Mouse (Mus musculus) intestine, embryonic 15.5 days (tissue): ENCODE results near the gene Gstp3. TPM values are rescaled to one million over a fixed set of nuclear protein-coding genes. Genes with fewer than 3 reads are reported as not detected.
A peak's percentile ranks its signal among the peaks of the same experiment; 100 is the strongest.

Experiments used
- ATAC-seq: fragments of 200-750 bp; cut with Nextera tagmentation; 2 replicates; pipeline ENCODE4 v1.8.0; 2017; ENCODE audit warnings: moderate TSS enrichment, moderate library complexity
- H3K27ac ChIP-seq: fragments of 300-500 bp; sonication (generic); 2 replicates; pipeline ENCODE4 v1.5.1; 2015; ENCODE audit warnings: mild to moderate bottlenecking, inconsistent platforms
- H3K27me3 ChIP-seq: fragments of 300-500 bp; sonication (generic); replicated peaks from 2 replicates; pipeline ENCODE4 v1.6.1; 2015; ENCODE audit warnings: inconsistent platforms
- H3K36me3 ChIP-seq: fragments of 300-500 bp; sonication (generic); 2 replicates; pipeline ENCODE4 v1.6.1; 2015; ENCODE audit warnings: inconsistent platforms
- H3K4me1 ChIP-seq: fragments of 300-500 bp; sonication (generic); replicated peaks from 2 replicates; pipeline ENCODE4 v1.6.1; 2015; ENCODE audit warnings: inconsistent platforms
- H3K4me2 ChIP-seq: fragments of 300-500 bp; sonication (generic); replicated peaks from 2 replicates; pipeline ENCODE4 v1.6.1; 2015; ENCODE audit warnings: mild to moderate bottlenecking, inconsistent platforms
- H3K4me3 ChIP-seq: fragments of 300-500 bp; sonication (generic); replicated peaks from 2 replicates; pipeline ENCODE4 v1.5.1; 2015; ENCODE audit warnings: inconsistent platforms
- H3K9ac ChIP-seq: fragments of 300-500 bp; sonication (generic); 2 replicates; pipeline ENCODE4 v1.6.1; 2015; ENCODE audit warnings: inconsistent platforms
- H3K9me3 ChIP-seq: fragments of 300-500 bp; sonication (generic); 2 replicates; pipeline ENCODE4 v1.6.1; 2016; ENCODE audit warnings: inconsistent platforms
- WGBS: fragments of 180-500 bp; shearing (Covaris S2); methylation state at CpG from one replicate; pipeline ENCODE4 v1.1.7; 2015; 5-methylcytosine and 5-hydroxymethylcytosine counted together
- polyA plus RNA-seq: library from polyadenylated mRNA; unstranded; fragments of >200 nt; fragmentation: Nextera tagmentation; extraction: Ambion mirVana; gene quantifications from 2 replicates; pipeline ENCODE4 v1.2.1, GENCODE M21; 2015

Gstp3 gene
- polyA plus RNA-seq, 1 experiment from 2014 or later, result 6.9 TPM

- H3K4me3 ChIP-seq, result no peak overlapping the region
- WGBS, result 43% methylated on average over 5 of the region's 5 CpGs
- no peaks in the 10 kb centered on the region for H3K27me3 ChIP-seq
- 0 out of 2 replicates have a peak, but pooled peaks have one; percentile 27 for ATAC-seq
- 0 out of 2 replicates have a peak, but pooled peaks cover 4% of the 10 kb centered on the region for H3K4me1 ChIP-seq
- H3K4me2 ChIP-seq, result no peak overlapping the region
- H3K27ac ChIP-seq, result no peak overlapping the region
- no peaks in the 10 kb centered on the region for H3K36me3 ChIP-seq
- no peak overlapping the region for H3K9ac ChIP-seq
- H3K9me3 ChIP-seq, result no peaks in the 10 kb centered on the region
Measured at GRCm38 (mm10) chr19:4088146-4088545, 28.8 kb upstream of the Gstp3 start.

DNA sequence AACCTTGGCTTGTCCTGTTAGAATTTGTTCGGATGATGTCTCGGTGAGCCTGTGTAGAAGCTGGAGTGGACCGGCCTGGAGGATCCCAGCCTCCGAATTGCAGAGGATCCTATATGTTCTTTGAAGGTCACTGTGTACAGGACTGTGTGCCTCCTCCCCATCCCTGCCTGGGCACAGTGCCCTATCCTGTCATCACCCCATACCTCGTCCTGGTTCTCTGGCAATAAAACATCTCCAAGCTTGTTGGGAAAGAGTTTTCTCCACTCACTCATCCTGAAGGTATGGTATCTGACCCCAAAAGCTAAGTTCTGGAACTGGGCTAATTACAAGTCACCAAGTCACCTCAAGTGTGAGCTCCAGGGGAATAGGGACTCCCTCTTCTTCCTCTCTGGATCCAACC is 27.7 kb upstream of the Gstp3 start:
- Histone ChIP-seq H3K4me3 (no peak overlapping the region), H3K36me3 (no peaks in the 10 kb centered on the region), H3K9ac (no peak overlapping the region), H3K27me3 (no peaks in the 10 kb centered on the region), H3K9me3 (no peaks in the 10 kb centered on the region), H3K4me1 (0 out of 2 replicates have a peak, but pooled peaks cover 4% of the 10 kb centered on the region), H3K4me2 (no peak overlapping the region), H3K27ac (no peak overlapping the region)
- ATAC-seq, result no peak
- WGBS, result 86% methylated on average over 5 of the region's 5 CpGs

- H3K4me2 ChIP-seq, result no peak overlapping the region
- no peaks in the 10 kb centered on the region for H3K27me3 ChIP-seq
- H3K4me1 ChIP-seq, result 0 out of 2 replicates have a peak, but pooled peaks cover 4% of the 10 kb centered on the region
- H3K4me3 ChIP-seq, result no peak overlapping the region
- no peaks in the 10 kb centered on the region for H3K9me3 ChIP-seq
- no peak for ATAC-seq
- H3K27ac ChIP-seq, result no peak overlapping the region
- H3K9ac ChIP-seq, result no peak overlapping the region
- no peaks in the 10 kb centered on the region for H3K36me3 ChIP-seq
- WGBS, result 88% methylated on average over 15 of the region's 15 CpGs
Measured at GRCm38 (mm10) chr19:4086156-4086555, 26.8 kb upstream of the Gstp3 start.

DNA sequence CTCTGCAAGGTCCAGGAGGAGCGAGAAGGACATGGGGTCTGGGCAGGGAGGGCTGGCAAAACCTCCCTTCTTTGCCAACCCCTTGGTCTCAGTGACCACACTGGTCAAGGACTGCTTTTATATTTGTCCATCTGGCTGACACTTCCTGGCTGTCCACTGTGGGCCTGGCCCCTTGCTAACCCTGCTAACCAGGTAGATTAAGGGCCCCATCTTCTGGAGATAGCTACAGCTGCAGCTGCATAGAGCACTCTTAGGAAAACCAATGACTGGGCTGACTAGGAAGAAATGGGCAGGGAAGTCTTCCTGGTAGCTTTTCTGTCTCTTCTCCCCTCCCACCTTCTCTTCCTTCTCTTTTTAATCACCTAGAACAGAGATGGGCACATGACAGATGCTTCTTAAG is 25.6 kb upstream of the Gstp3 start:
- H3K9me3 ChIP-seq, result no peaks in the 10 kb centered on the region
- no peaks in the 10 kb centered on the region for H3K36me3 ChIP-seq
- H3K9ac ChIP-seq, result no peak overlapping the region
- no peaks in the 10 kb centered on the region for H3K27me3 ChIP-seq
- no peak overlapping the region for H3K4me3 ChIP-seq
- ATAC-seq, result no peak
- H3K4me2 ChIP-seq, result no peak overlapping the region
- no peak overlapping the region for H3K27ac ChIP-seq
- 80% methylated on average over 1 of the region's 1 CpGs for WGBS
- 0 out of 2 replicates have a peak, but pooled peaks cover 4% of the 10 kb centered on the region for H3K4me1 ChIP-seq

DNA sequence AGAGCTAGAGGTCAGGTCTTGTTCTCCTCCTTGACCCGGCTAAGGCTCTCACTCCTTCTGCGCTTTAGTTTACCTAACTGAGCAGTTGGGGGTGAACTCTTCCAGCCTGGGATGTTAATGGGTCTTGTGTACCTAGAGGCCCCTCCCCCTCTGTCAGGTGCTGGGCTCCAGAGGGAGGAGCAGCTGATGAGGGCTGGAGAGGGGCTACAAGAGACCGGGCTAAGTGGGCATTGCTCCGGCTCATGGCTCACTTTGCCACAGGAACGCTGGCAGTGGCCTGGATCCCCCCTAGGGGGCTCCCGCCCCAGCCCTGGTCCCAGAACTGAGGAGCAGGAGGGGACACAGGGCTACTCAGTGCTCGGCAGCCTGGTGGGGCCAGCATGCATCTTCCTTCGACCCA is 24.5 kb upstream of the Gstp3 start:
- H3K36me3 ChIP-seq, result no peaks in the 10 kb centered on the region
- no peak overlapping the region for H3K4me2 ChIP-seq
- 31% methylated on average over 8 of the region's 8 CpGs for WGBS
- no peaks in the 10 kb centered on the region for H3K27me3 ChIP-seq
- no peak overlapping the region for H3K27ac ChIP-seq
- ATAC-seq, result no peak
- no peak overlapping the region for H3K9ac ChIP-seq
- no peaks in the 10 kb centered on the region for H3K9me3 ChIP-seq
- 0 out of 2 replicates have a peak, but pooled peaks cover 4% of the 10 kb centered on the region for H3K4me1 ChIP-seq
- no peak overlapping the region for H3K4me3 ChIP-seq

DNA sequence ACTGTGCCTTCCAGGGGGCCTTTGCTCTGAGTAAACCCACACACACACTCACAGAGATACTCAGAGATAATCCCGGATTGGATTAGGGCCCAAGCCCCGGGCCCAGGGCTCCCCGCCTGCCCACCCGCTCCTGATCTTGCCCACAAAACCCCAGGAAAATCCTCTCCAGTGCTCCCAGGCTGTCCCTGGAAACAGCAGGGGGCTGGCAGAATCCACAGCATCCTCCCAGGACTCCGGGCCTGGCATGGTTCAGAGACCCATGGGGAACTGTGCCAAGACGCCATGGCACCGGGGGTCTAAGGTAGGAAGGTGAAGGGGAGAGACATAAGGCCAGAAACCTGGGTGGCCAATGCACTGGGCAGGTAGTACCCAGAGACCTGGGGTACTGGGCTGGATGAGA is 23.9 kb upstream of the Gstp3 start:
- 0 out of 2 replicates have a peak, but pooled peaks cover 4% of the 10 kb centered on the region for H3K4me1 ChIP-seq
- no peaks in the 10 kb centered on the region for H3K36me3 ChIP-seq
- H3K27ac ChIP-seq, result no peak overlapping the region
- H3K9ac ChIP-seq, result no peak overlapping the region
- WGBS, result 92% methylated on average over 7 of the region's 7 CpGs
- no peak for ATAC-seq
- H3K27me3 ChIP-seq, result no peaks in the 10 kb centered on the region
- no peak overlapping the region for H3K4me3 ChIP-seq
- no peak overlapping the region for H3K4me2 ChIP-seq
- H3K9me3 ChIP-seq, result no peaks in the 10 kb centered on the region

DNA sequence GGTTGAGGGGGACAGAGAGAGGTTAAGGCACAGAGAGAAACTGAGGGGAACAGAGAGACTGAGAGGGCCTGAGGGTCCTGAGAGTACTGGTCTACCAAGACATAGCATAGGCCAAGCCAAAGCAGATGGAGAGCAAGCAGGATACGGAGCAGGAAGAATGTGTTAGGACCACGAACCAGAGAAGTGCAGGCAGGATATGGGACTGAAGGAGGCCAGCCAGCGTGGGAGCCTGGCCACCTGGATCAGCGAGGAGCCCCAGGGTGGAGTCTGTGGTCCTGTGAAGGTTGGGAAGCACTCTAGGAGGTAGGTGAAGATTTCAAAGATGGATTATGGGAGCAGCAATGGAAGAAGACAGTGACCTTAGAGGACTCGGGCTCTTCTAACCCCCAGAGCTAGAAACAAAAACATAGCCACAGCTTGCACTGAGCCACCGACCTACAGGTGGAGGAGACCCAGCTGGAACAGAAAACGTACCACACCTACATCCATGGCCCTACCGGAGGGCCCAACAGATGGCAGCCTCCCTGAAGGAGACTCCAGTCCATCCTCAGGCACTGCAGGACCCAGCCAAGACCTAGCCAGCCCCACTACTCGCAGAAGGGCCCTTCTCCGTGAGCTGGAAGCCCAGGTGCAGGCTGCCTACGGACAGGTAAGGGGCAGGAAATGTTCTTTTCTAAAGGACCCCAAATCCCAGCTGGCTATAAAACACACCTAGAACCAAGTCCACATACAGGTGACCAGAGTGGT is 23.0 kb upstream of the Gstp3 start:
- no peaks in the 10 kb centered on the region for H3K9me3 ChIP-seq
- H3K36me3 ChIP-seq, result no peaks in the 10 kb centered on the region
- no peak overlapping the region for H3K9ac ChIP-seq
- no peak overlapping the region for H3K4me3 ChIP-seq
- WGBS, result 80% methylated on average over 11 of the region's 11 CpGs
- 0 out of 2 replicates have a peak, but pooled peaks cover 4% of the 10 kb centered on the region for H3K4me1 ChIP-seq
- no peaks in the 10 kb centered on the region for H3K27me3 ChIP-seq
- ATAC-seq, result no peak
- no peak overlapping the region for H3K4me2 ChIP-seq
- no peak overlapping the region for H3K27ac ChIP-seq

DNA sequence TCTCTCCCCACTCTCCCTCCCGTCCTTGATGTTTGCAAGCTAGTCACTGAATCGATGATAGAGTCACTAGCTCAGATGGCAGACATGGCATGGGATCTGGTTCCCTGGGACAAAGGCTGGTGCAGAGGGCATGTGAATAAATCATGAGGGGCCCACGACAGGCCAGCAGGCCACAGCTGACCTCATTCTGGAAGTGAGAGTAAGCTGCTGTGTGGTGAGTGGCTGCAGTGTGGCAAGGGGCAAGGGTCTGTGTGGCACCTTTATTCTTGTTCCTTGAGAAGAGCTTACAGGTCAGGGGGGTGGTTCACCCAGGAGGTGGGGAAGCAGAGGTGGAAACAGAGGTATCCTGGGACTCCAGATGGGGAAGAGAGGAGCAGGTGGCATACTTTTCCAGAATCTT is 22.0 kb upstream of the Gstp3 start, which contains the start of gene Cabp2:
TSS of gene Cabp2 (plus strand) at position 185 of the 400 bp plus-strand sequence.
- ATAC-seq, result no peak
- Histone ChIP-seq H3K4me1 (0 out of 2 replicates have a peak, but pooled peaks cover 4% of the 10 kb centered on the region), H3K4me2 (no peak within 1 kb of the TSS), H3K4me3 (no peak within 1 kb of the TSS), H3K9me3 (no peaks in the 10 kb centered on the region), H3K36me3 (no peaks in the 10 kb centered on the region), H3K27ac (no peak within 1 kb of the TSS), H3K27me3 (no peaks in the 10 kb centered on the region), H3K9ac (no peak within 1 kb of the TSS)
- WGBS, result 56% methylated on average over 3 of the region's 3 CpGs

GRCm38 (mm10) chr19:4080511-4081009 is 21.2 kb upstream of the Gstp3 start:
- H3K9ac ChIP-seq, result no peak overlapping the region
- H3K27me3 ChIP-seq, result no peaks in the 10 kb centered on the region
- 0 out of 2 replicates have a peak, but pooled peaks cover 4% of the 10 kb centered on the region for H3K4me1 ChIP-seq
- no peak overlapping the region for H3K4me3 ChIP-seq
- no peaks in the 10 kb centered on the region for H3K9me3 ChIP-seq
- no peak overlapping the region for H3K27ac ChIP-seq
- no peak for ATAC-seq
- WGBS, result 61% methylated on average over 8 of the region's 8 CpGs
- no peak overlapping the region for H3K4me2 ChIP-seq
- H3K36me3 ChIP-seq, result no peaks in the 10 kb centered on the region

- 78% methylated on average over 1 of the region's 1 CpGs for WGBS
- Histone ChIP-seq H3K4me2 (no peak overlapping the region), H3K9ac (no peak overlapping the region), H3K4me3 (no peak overlapping the region), H3K4me1 (0 out of 2 replicates have a peak, but pooled peaks cover 4% of the 10 kb centered on the region), H3K9me3 (no peaks in the 10 kb centered on the region), H3K36me3 (no peaks in the 10 kb centered on the region), H3K27ac (no peak overlapping the region), H3K27me3 (no peaks in the 10 kb centered on the region)
- ATAC-seq, result no peak
Measured at GRCm38 (mm10) chr19:4079594-4079993, 20.2 kb upstream of the Gstp3 start.

DNA sequence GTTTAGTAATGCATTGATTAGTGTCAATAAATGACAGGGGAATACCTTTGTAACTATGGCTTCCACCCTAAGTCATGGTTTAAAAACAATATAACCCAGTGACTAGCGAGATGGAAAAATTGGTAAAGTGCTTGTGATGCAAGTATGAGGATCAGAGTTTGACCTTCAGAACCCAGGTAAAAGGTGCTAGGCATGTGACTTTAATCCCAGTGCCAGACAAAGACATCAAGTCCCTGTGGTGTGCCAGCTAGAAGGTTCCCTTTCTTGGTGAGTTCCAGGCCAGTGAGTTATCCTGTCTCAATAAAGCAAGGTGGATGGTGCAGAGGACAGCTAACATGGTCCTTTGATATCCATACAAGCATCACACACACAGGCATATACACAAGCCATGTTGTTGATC is 16.2 kb upstream of the Gstp3 start:
- Histone ChIP-seq H3K9me3 (no peaks in the 10 kb centered on the region), H3K27ac (no peak overlapping the region), H3K36me3 (no peaks in the 10 kb centered on the region), H3K4me3 (no peak overlapping the region), H3K9ac (no peak overlapping the region), H3K27me3 (no peaks in the 10 kb centered on the region), H3K4me1 (no peaks in the 10 kb centered on the region), H3K4me2 (no peak overlapping the region)
- ATAC-seq, result no peak
- 85% methylated on average over 1 of the region's 1 CpGs for WGBS

DNA sequence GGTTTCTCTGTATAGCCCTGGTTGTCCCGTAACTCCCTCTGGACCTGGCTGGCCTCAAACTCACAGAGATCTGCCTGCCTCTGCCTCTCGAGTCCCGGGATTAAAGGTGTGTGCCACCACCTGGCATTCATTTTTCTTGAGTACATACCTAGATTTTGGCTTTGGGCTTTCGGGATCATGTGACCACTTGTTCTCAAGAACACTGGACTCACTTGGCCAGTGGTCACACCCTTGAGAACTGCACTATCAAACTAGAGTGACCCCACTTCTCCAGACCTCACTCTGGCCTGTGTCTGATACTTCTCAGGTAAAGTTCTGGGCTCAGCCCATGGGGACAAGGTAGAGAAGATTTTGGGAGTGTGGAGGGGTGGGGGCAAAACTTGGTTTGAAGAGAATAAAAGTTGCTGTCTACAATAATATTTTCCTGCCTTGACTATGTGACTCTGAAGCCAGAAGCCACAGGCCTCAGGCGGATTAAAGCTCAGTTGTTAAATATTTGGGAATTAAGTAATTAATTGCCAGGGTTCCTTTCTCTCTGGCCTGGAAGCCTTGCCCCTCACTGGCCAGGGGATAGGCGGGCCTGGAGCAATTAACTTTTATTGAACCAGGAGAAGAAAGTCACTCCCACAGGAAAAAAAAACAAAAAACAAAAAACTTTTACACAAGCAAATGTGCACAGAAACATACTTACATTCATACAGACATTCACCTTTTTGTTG is 13.5 kb upstream of the Gstp3 start:
- Histone ChIP-seq H3K36me3 (no peaks in the 10 kb centered on the region), H3K4me1 (no peaks in the 10 kb centered on the region), H3K9ac (no peak overlapping the region), H3K4me3 (no peak overlapping the region), H3K9me3 (no peaks in the 10 kb centered on the region), H3K4me2 (no peak overlapping the region), H3K27ac (no peak overlapping the region), H3K27me3 (no peaks in the 10 kb centered on the region)
- no peak for ATAC-seq
- WGBS, result 73% methylated on average over 6 of the region's 6 CpGs
